15 mouse cellular contexts compared by ENCODE assay signal in the genomic region with DNA sequence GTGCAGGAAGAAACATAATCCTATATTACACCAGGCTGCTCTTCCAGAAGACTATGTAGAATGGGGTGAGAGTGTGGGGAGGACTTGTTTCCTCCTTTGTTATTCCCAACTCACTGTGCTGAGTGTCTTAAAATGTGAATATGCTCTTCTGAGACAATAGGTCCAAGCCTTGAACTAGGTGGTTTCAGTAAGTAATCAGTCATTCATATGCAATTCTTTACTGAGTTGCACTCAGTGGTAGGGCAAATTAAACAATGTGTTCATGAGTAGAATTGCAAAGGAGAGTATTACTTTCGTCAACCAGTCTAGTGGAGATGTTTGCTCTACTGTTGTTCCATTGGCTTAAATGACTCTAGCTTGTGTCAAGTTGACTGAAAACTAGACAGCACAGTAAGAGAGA.
"Had no signal": no experiment of that assay in that cellular context is flagged by ENCODE, and none has a peak within 500 bp of the region (broad histone marks: within the 10 kb centered on the region; RNA-seq: fewer than 3 reads in every experiment).

No protein-coding gene starts in this region.

- DNase-seq: heart, postnatal 10 days; heart, postnatal 14 days; heart, postnatal 4 days; kidney, adult 11 months; kidney, adult 18-20 months; kidney, adult 2 months; kidney, adult 8-10 months; kidney, adult 9 months; kidney, postnatal 10 days; kidney, postnatal 14 days; kidney, postnatal 25 days; kidney, postnatal 36 days; kidney, postnatal 4 days; layer of hippocampus, adult 9-11 months; layer of hippocampus, postnatal 36 days had no signal
